Mouse (Mus musculus) kidney, postnatal 0 days (tissue): ENCODE measurements around the gene Lyrm2. TPM values are rescaled to one million over a fixed set of nuclear protein-coding genes. Genes with fewer than 3 reads are reported as not detected.

Experiments used
- ATAC-seq: fragments of 200-750 bp; cut with Nextera tagmentation; replicated peaks from 2 replicates; pipeline ENCODE4 v1.8.0; 2017; ENCODE audit warnings: low read depth, moderate number of reproducible peaks, moderate TSS enrichment, moderate library complexity; ENCODE audit not compliant: low FRiP score
- DNase-seq: peaks from one replicate; pipeline ENCODE4 v3.0.0-alpha.2; 2016; ENCODE audit warnings: low spot score
- H3K27ac ChIP-seq: fragments of 300-500 bp; sonication (generic); 2 replicates; pipeline ENCODE4 v1.5.1; 2014; ENCODE audit warnings: mild to moderate bottlenecking
- H3K27me3 ChIP-seq: fragments of 300-500 bp; sonication (generic); 2 replicates; pipeline ENCODE4 v1.6.1; 2014; ENCODE audit warnings: low read length, mixed read lengths; ENCODE audit not compliant: insufficient read depth
- H3K36me3 ChIP-seq: fragments of 300-500 bp; sonication (generic); 2 replicates; pipeline ENCODE4 v1.6.1; 2014; ENCODE audit warnings: low read length, mixed read lengths; ENCODE audit not compliant: insufficient read depth
- H3K4me1 ChIP-seq: fragments of 300-500 bp; sonication (generic); replicated peaks from 2 replicates; pipeline ENCODE4 v1.6.1; 2014; ENCODE audit warnings: antibody characterized with exemption, low read length, mixed read lengths; ENCODE audit not compliant: insufficient read depth
- H3K4me2 ChIP-seq: fragments of 300-500 bp; sonication (generic); 2 replicates; pipeline ENCODE4 v1.6.1; 2014; ENCODE audit warnings: mild to moderate bottlenecking, low read length, moderate library complexity, mixed read lengths
- H3K4me3 ChIP-seq: fragments of 300-500 bp; sonication (generic); replicated peaks from 2 replicates; pipeline ENCODE4 v1.5.1; 2014; ENCODE audit warnings: low read depth, low read length
- H3K9ac ChIP-seq: fragments of 300-500 bp; sonication (generic); 2 replicates; pipeline ENCODE4 v1.6.1; 2014; ENCODE audit warnings: low read depth, low read length
- H3K9me3 ChIP-seq: fragments of 300-500 bp; sonication (generic); replicated peaks from 2 replicates; pipeline ENCODE4 v1.6.1; 2016; ENCODE audit warnings: low read length, inconsistent platforms, mixed read lengths
- CTCF ChIP-seq: IDR thresholded peaks from 2 replicates; pipeline ENCODE4 v1.5.1; 2016; ENCODE audit warnings: antibody characterized with exemption, low read depth, mild to moderate bottlenecking, moderate library complexity
- WGBS: fragments of 180-500 bp; shearing (Covaris S2); extraction: QIAGEN DNeasy Blood & Tissue Kit; methylation state at CpG from one replicate; pipeline ENCODE4 v1.1.7; 2014; 5-methylcytosine and 5-hydroxymethylcytosine counted together
- polyA plus RNA-seq: library from polyadenylated mRNA; unstranded; fragments of >200 nt; fragmentation: Nextera tagmentation; extraction: Ambion mirVana; gene quantifications from 2 replicates; pipeline ENCODE4 v1.2.1, GENCODE M21; 2015

Lyrm2 gene
- polyA plus RNA-seq, 1 experiment from 2014 or later: 143 TPM

DNA sequence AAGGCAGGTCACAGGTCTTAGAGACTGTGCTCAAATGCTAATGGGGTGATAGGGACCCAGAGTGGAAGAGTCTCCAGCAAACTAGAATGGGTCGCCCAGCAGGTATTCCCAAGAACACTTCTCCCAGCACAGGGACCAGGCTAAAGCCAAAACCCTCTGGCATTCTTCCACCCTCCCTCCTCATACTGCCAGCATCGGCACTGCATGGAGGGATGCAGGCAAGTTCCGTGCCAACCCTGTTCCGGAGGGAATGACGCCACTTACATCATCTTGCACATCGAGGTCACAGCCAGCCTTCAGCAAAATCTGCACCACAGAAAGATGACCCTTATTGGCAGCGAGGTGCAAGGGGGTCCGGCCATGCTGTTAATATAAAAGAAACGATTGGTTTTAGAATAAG lies 36.0 kb downstream of the Lyrm2 start:
- TF ChIP-seq CTCF: no peak
- Histone ChIP-seq H3K9ac (no peak overlapping the region), H3K36me3 (no peaks in the 10 kb centered on the region), H3K4me1 (no peaks in the 10 kb centered on the region), H3K9me3 (no peaks in the 10 kb centered on the region), H3K4me3 (no peak overlapping the region), H3K27ac (no peak overlapping the region), H3K4me2 (no peak overlapping the region), H3K27me3 (no peaks in the 10 kb centered on the region)
- ATAC-seq: no peak
- WGBS: 93% methylated on average over 9 of the region's 9 CpGs
- no peak for DNase-seq

DNA sequence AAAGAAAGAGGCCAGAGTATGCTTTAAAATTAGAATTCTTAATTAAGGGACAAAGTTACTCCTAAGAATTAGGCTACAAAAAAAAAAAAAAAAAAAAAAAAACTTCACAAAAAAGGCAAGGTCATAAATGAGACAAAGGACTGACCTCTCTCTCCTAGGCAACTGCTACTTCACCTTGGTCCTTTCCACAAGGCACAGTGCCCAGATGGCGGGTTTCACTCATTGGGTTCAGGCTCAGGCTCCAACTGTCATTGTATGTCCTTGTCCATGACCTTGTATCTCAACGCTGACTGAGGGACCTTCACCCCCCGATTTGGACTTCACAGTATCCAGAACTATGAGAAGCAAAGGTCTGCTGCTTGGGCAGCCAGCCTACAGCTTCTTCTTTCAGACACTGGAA lies 38.3 kb downstream of the Lyrm2 start:
- no peaks in the 10 kb centered on the region for H3K4me1 ChIP-seq
- no peak for DNase-seq
- no peak overlapping the region for H3K27ac ChIP-seq
- H3K36me3 ChIP-seq: no peaks in the 10 kb centered on the region
- WGBS: 89% methylated on average over 3 of the region's 3 CpGs
- no peaks in the 10 kb centered on the region for H3K9me3 ChIP-seq
- no peak overlapping the region for H3K4me2 ChIP-seq
- ATAC-seq: no peak
- TF ChIP-seq CTCF: no peak
- H3K27me3 ChIP-seq: no peaks in the 10 kb centered on the region
- H3K9ac ChIP-seq: no peak overlapping the region
- H3K4me3 ChIP-seq: no peak overlapping the region

Other genes with a start within 250 kb of the Lyrm2 start
- not detected in 2 replicates for gene Gja10, start 197.5 kb upstream of the Lyrm2 start, polyA plus RNA-seq
- 35.3 and 38.7 TPM in 2 replicates for gene Casp8ap2, start 184.8 kb upstream of the Lyrm2 start, polyA plus RNA-seq
- gene Mdn1, start 143.1 kb upstream of the Lyrm2 start, polyA plus RNA-seq: 7.0 and 7.4 TPM in 2 replicates
- gene Ankrd6, start 150.6 kb downstream of the Lyrm2 start, polyA plus RNA-seq: 8.5 and 9.2 TPM in 2 replicates
- gene Rragd, start 182.8 kb downstream of the Lyrm2 start, polyA plus RNA-seq: 24.0 and 26.8 TPM in 2 replicates
- 39.6 and 44.7 TPM in 2 replicates for gene Ube2j1, start 231.2 kb downstream of the Lyrm2 start, polyA plus RNA-seq